Mouse (Mus musculus): Measurements from ENCODE around the gene Qser1. TPM values are rescaled to one million over a fixed set of nuclear protein-coding genes. Genes with fewer than 3 reads are reported as not detected.

Gene Qser1
- total RNA-seq, 1 experiment: 20.7 TPM

DNA sequence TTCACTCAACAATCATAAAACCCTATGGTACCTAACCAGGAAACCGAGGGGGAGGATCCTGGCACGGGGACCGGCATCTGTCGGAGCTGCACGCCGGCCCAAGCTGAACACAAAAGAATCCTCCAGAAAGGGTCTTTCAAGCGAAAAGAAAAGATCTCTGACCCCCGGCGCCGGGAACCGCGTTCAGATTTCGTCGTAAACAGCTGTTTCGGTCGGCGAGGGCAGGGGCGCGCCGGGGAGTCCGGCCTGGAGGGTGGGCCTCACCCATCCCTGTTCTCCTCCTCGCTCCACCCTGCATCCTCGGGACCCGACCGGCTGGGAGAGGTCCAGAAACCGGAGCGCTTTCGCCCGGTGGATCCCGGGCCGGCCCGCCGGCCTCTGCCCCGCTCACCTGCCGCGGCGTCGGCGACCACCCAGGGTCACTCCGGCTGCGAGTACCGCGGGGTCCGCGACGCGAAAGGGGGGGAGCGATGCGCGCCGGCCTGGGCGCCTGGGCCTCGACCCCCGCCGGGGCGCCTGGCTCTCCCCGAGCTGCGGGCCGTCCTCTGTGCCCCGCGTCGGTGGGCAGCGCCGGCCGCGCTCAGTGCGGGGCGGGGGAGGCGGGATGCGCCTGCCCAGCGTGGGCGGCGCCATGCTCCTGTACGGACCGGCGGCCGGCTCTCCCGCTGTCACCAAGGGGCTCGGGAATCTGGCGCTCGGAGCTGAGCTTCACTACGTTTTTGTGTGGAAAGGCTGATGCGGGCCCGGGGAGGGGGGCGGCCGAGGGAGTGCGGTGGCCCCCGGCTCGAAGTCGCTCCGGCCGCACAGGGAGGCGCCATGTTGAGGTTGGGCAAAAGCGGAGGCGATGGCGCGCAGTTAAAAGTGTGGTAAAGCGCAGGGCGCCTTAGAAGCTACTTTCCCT lies 104.7 kb downstream of the Qser1 start, which contains the start of gene Tcp11l1:
Gene Tcp11l1, minus strand, starts transcription at position 585 of the 901 bp plus-strand sequence.
- H3K4me1 ChIP-seq (ENCODE audit: control insufficient read depth in 2 of 2, insufficient read depth in 2 of 2, low read length in 2 of 2, poor library complexity in 1 of 2): peaks cover 0 to 2% of the 10 kb centered on the region in 2 experiments; a peak in 1 of 4 replicates
- TF ChIP-seq CHD2 (IDR thresholded peaks at IDR 0.05; ENCODE audit: low read depth, low read length) (no peak), HCFC1 (IDR thresholded peaks at IDR 0.05; ENCODE audit: borderline replicate concordance, insufficient read depth, low read length) (peak; percentile 57; the same call in 1 of the 2 replicates)
- H3K27ac ChIP-seq (ENCODE audit: insufficient read depth, low read depth, low read length, poor library complexity, severe bottlenecking): no peak within 1 kb of the TSS
- peak within 1 kb of the TSS; percentile 92 for H3K9ac ChIP-seq (ENCODE audit: insufficient read depth, low read depth, low read length, poor library complexity, severe bottlenecking)
- H3K4me3 ChIP-seq (ENCODE audit: insufficient read depth in 1 of 2, low read depth in 1 of 2, low read length in 2 of 2, poor library complexity in 1 of 2, severe bottlenecking in 1 of 2): peak within 1 kb of the TSS; percentile 91 to 92
- H3K9me3 ChIP-seq (ENCODE audit: control insufficient read depth, insufficient read depth, low read depth, low read length): no peaks in the 10 kb centered on the region
- in situ Hi-C loops (cut with MboI; ENCODE audit: low sequenced_read_pairs in 2 of 2, unreplicated experiment in 2 of 2): no loop called here
- H3K36me3 ChIP-seq (ENCODE audit: control insufficient read depth, insufficient read depth, low read length, poor library complexity, severe bottlenecking): no peaks in the 10 kb centered on the region
- DNase-seq (ENCODE audit: low read depth, low spot score): peak; percentile 24

DNA sequence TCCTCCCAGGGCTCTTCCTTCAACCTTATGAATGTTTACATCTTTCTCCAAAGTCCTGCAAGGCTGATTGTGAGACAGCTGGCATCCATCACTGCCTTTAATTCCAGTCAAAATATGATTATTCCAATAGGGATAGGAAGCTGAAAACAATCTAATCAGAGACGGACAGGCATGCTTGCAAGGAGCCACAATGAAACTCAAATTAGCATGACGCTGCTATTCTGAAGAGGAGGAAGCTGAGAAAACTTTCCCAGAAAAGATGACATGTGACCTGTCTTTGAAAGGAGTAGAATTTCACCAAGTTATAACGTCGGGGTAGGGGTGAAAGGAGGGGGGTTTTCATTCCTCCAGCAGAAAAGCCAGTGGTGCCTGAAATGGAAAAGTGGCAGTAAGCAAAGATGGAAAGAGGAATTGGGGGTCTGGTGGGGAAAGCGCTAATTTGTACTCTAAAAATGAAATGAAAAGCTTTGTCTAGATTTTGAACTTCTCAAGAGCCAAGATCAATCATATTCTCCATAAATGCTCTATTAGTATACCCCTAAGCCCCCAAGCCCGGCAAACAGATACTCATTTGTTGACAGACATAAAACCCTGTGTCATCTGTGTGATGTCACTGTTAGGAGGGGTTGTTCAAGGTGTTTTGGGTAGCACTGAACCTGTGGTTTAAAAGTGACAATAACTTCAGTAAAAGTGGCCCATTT lies 105.7 kb downstream of the Qser1 start:
- Histone ChIP-seq H3K4me1 (ENCODE audit: control insufficient read depth in 2 of 2, insufficient read depth in 2 of 2, low read length in 2 of 2, poor library complexity in 1 of 2) (peaks cover 0 to 2% of the 10 kb centered on the region in 2 experiments; a peak in 1 of 4 replicates), H3K9me3 (ENCODE audit: control insufficient read depth, insufficient read depth, low read depth, low read length) (no peaks in the 10 kb centered on the region), H3K9ac (ENCODE audit: insufficient read depth, low read depth, low read length, poor library complexity, severe bottlenecking) (no peak overlapping the region), H3K27ac (ENCODE audit: insufficient read depth, low read depth, low read length, poor library complexity, severe bottlenecking) (no peak overlapping the region), H3K36me3 (ENCODE audit: control insufficient read depth, insufficient read depth, low read length, poor library complexity, severe bottlenecking) (no peaks in the 10 kb centered on the region), H3K4me3 (ENCODE audit: insufficient read depth in 1 of 2, low read depth in 1 of 2, low read length in 2 of 2, poor library complexity in 1 of 2, severe bottlenecking in 1 of 2) (peak overlapping the region in 1 of 2 experiments; percentile 92; a peak in 1 of 4 replicates)
- in situ Hi-C loops (cut with MboI; ENCODE audit: low sequenced_read_pairs in 2 of 2, unreplicated experiment in 2 of 2): no loop called here
- TF ChIP-seq CHD2 (IDR thresholded peaks at IDR 0.05; ENCODE audit: low read depth, low read length) (no peak), ZNF384 (IDR thresholded peaks at IDR 0.05; ENCODE audit: low read depth, low read length) (no peak), MAFK (IDR thresholded peaks at IDR 0.05; ENCODE audit: insufficient read depth, low read depth, low read length) (no peak), HCFC1 (IDR thresholded peaks at IDR 0.05; ENCODE audit: borderline replicate concordance, insufficient read depth, low read length) (no peak), ZC3H11A (IDR thresholded peaks at IDR 0.05; ENCODE audit: borderline replicate concordance, low read depth, low read length) (no peak)
- DNase-seq (ENCODE audit: low read depth, low spot score): no peak

DNA sequence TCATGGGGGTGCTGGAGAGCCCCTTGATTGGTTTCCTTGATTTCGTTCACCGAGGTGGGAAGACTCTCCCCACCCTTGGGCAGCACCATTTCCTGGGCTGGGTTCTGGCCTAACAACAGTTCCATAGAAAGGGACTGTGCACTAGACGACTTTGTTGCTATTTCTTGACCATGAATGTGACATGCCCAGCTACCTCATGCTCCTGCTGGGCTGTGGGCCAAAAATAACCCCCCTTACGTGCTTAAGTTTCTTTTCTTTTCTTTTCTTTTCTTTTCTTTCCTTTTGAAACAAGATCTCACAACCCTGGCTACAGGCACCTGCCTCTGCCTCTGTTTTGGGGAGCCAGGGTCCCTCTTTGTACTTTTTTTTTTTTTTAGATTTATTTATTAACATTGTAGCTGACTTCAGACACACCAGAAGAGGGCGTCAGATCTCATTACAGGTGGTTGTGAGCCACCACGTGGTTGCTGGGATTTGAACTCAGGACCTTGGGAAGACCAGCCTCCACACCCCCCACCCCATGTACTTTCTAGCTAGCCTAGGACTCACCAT lies 106.7 kb downstream of the Qser1 start:
- no peak overlapping the region for H3K9ac ChIP-seq (ENCODE audit: insufficient read depth, low read depth, low read length, poor library complexity, severe bottlenecking)
- no peak overlapping the region for H3K27ac ChIP-seq (ENCODE audit: insufficient read depth, low read depth, low read length, poor library complexity, severe bottlenecking)
- no peak for DNase-seq (ENCODE audit: low read depth, low spot score)
- in situ Hi-C loops (cut with MboI; ENCODE audit: low sequenced_read_pairs in 2 of 2, unreplicated experiment in 2 of 2): no loop called here
- no peaks in the 10 kb centered on the region for H3K36me3 ChIP-seq (ENCODE audit: control insufficient read depth, insufficient read depth, low read length, poor library complexity, severe bottlenecking)
- no peaks in the 10 kb centered on the region for H3K9me3 ChIP-seq (ENCODE audit: control insufficient read depth, insufficient read depth, low read depth, low read length)
- TF ChIP-seq HCFC1 (IDR thresholded peaks at IDR 0.05; ENCODE audit: borderline replicate concordance, insufficient read depth, low read length) (no peak), ZC3H11A (IDR thresholded peaks at IDR 0.05; ENCODE audit: borderline replicate concordance, low read depth, low read length) (no peak), MAFK (IDR thresholded peaks at IDR 0.05; ENCODE audit: insufficient read depth, low read depth, low read length) (no peak), ZNF384 (IDR thresholded peaks at IDR 0.05; ENCODE audit: low read depth, low read length) (peak; percentile 50), CHD2 (IDR thresholded peaks at IDR 0.05; ENCODE audit: low read depth, low read length) (no peak)
- H3K4me3 ChIP-seq (ENCODE audit: insufficient read depth in 1 of 2, low read depth in 1 of 2, low read length in 2 of 2, poor library complexity in 1 of 2, severe bottlenecking in 1 of 2): no peak overlapping the region
- peaks cover 0 to 2% of the 10 kb centered on the region in 2 experiments; a peak in 1 of 4 replicates for H3K4me1 ChIP-seq (ENCODE audit: control insufficient read depth in 2 of 2, insufficient read depth in 2 of 2, low read length in 2 of 2, poor library complexity in 1 of 2)

Other genes starting within 250 kb of the Qser1 start
- gene Cstf3, start 226.2 kb downstream of the Qser1 start, total RNA-seq (2012; rRNA removed): 23.3 and 31.8 TPM in 2 replicates
- gene Tcp11l1, start 104.6 kb downstream of the Qser1 start, total RNA-seq (2012; rRNA removed): 8.3 and 11.9 TPM in 2 replicates
- gene Pin1rt1, start 100.4 kb downstream of the Qser1 start, total RNA-seq (2012; rRNA removed): not detected in 2 replicates
- 9.5 and 12.1 TPM in 2 replicates for gene Depdc7, start 73.9 kb downstream of the Qser1 start, total RNA-seq (2012; rRNA removed)
- 45.4 and 61.6 TPM in 2 replicates for gene Prrg4, start 33.1 kb upstream of the Qser1 start, total RNA-seq (2012; rRNA removed)
- gene Ccdc73, start 51.0 kb upstream of the Qser1 start, total RNA-seq (2012; rRNA removed): 2.1 and 3.5 TPM in 2 replicates
- 163 and 229 TPM in 2 replicates for gene Eif3m, start 200.3 kb upstream of the Qser1 start, total RNA-seq (2012; rRNA removed)

Measured in ES-E14 (cell line).